Mouse (Mus musculus): Measurements from ENCODE around the gene Znhit3.

DNA sequence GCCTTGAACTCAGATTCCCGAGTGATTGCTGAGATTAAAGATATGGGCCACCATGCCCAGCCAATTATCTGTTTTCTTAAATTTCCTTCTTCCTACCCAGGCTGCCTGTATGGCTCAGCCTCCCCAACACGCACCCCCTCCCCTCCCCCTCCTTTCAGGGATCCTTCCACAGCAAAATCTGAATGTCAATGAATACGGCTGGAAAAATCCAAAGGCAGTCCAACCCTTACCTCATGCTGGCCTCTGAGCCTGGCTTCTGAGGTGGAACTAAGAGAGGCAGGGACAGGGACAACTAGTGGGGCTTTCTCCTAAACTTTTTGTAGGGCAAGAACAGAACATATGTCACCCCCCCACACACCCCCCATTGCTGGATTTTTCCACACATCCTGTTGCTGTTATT, 31.9 kb upstream of the Znhit3 start:
- TF ChIP-seq ZC3H11A (IDR thresholded peaks at IDR 0.05; ENCODE audit: low read depth, low read length) = no peak
- TF ChIP-seq JUND (IDR thresholded peaks at IDR 0.05; ENCODE audit: low read depth, low read length) = no peak
- TF ChIP-seq USF1 (IDR thresholded peaks at IDR 0.05; ENCODE audit: low read depth, low read length) = no peak

Data from MEL (cell line).